Mouse (Mus musculus) heart, adult 10 weeks (tissue): Measurements from ENCODE around the gene Abca9. TPM values are rescaled to one million over a fixed set of nuclear protein-coding genes. Genes with fewer than 3 reads are reported as not detected.

ENCODE experiments used
- polyA plus RNA-seq: library from polyadenylated mRNA; stranded (reverse); fragments of 350-450 nt; fragmentation: Illumina TruSeq; extraction: RNeasy Lipid Tissue Mini Kit (QIAGEN cat#74804); gene quantifications from one replicate; pipeline ENCODE4 v1.2.3, GENCODE M21; 2014; ENCODE audit warnings: low read depth, low replicate concordance

Abca9 gene
- 8.0 TPM for polyA plus RNA-seq

GRCm38 (mm10) chr11:110167459-110168251 is at the start of gene Abca9:
TSS of gene Abca9 (minus strand) at chr11:110168196.

GRCm38 (mm10) chr11:110095858-110096257 is 72.1 kb downstream of the Abca9 start, which contains the start of gene Abca8a:
TSS of gene Abca8a (minus strand) at chr11:110095978.

Other genes starting within 250 kb of the Abca9 start
- gene Abca8b, start 172.4 kb downstream of the Abca9 start, polyA plus RNA-seq: 8.0 TPM
- gene Abca8a, start 72.2 kb downstream of the Abca9 start, polyA plus RNA-seq: 79.0 TPM
- 4.4 TPM for gene Abca6, start 83.6 kb upstream of the Abca9 start, polyA plus RNA-seq
- gene Abca5, start 169.5 kb upstream of the Abca9 start, polyA plus RNA-seq: 4.4 TPM
- 5.5 TPM for gene Map2k6, start 230.9 kb upstream of the Abca9 start, polyA plus RNA-seq